Mouse (Mus musculus): ENCODE results near the gene Gm10775.

DNA sequence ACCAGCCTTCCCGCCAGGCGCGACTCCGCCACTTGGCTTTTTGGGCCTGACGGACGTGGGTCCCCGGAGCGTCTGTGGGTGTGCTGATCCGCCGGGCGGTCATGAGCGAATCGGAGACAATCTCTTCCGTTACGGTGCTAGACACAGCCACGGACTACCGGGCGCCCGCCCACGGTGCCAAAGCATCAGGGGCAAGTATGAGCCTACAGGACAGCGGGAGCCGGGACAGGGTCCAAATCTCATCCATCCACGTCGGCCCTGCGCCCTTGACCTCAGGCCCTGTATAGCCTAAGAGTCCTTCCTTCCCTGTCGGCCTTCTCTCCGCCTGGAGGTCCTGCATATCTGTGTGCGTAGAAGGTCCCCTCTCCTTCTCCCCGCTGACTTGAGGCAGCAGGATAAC is at the start of gene Gm10775:
- no peak for TF ChIP-seq CTCF (IDR thresholded peaks at IDR 0.05; ENCODE audit: low read depth)
- no peak for TF ChIP-seq EP300 (optimal IDR thresholded peaks at IDR 0.05)

Measured in stomach, postnatal 0 days (tissue).